Mouse (Mus musculus): ENCODE data around the gene Npdc1. TPM values are rescaled to one million over a fixed set of nuclear protein-coding genes. Genes with fewer than 3 reads are reported as not detected.
"Not testable (repeated sequence)": the region's sequence is repeated elsewhere in the genome, so short reads cannot be mapped to it uniquely, and the experiment has no call there.

Npdc1 gene
- total and polyA plus RNA-seq, 3 experiments, result 0.49 to 5.5 TPM; not detected in 1

GRCm38 (mm10) chr2:25413436-25413835, 14.3 kb downstream of the Npdc1 start:
- TF ChIP-seq RAD21 (IDR thresholded peaks at IDR 0.05; ENCODE audit: low read depth, low read length) (peak; percentile 26), CTCF (conservative IDR thresholded peaks at IDR 0.05 in 1 of 2, IDR thresholded peaks at IDR 0.05 in 1 of 2; ENCODE audit: low read depth in 2 of 2, low read length in 2 of 2) (peak in 1 of 2 experiments; percentile 52; a peak in 2 of 4 replicates)
- H3K36me3 ChIP-seq (replicated peaks in 1 of 2; ENCODE audit: control insufficient read depth in 1 of 2, insufficient read depth in 1 of 2, low read length in 1 of 2); H3K9ac ChIP-seq (ENCODE audit: insufficient read depth, low read depth); H3K27ac ChIP-seq (ENCODE audit: insufficient read depth, low read depth); H3K4me2 ChIP-seq (ENCODE audit: insufficient read depth, low read depth, poor library complexity, severe bottlenecking); DNase-seq (ENCODE audit: extremely low read depth); in situ Hi-C loops (cut with MboI; ENCODE audit: low pct_ligation_motif_present, low pct_unique_long_range_greater_than_20kb, low sequenced_read_pairs); dilution Hi-C loops (cut with MboI; ENCODE audit: extremely low pct_ligation_motif_present, extremely low pct_unique_long_range_greater_than_20kb, low sequenced_read_pairs); H3K9me3 ChIP-seq (replicated peaks; ENCODE audit: low read length); H3K79me2 ChIP-seq (replicated peaks; ENCODE audit: control insufficient read depth, extremely low read depth, insufficient read depth, poor library complexity, severe bottlenecking); H3K4me3 ChIP-seq (replicated peaks in 1 of 3; ENCODE audit: low read depth in 2 of 3, low read length in 2 of 3, poor library complexity in 1 of 3); H3K4me1 ChIP-seq (ENCODE audit: control insufficient read depth in 1 of 2, insufficient read depth in 2 of 2): not testable (repeated sequence)
- H3K27me3 ChIP-seq (replicated peaks), result peaks cover 66% of the 10 kb centered on the region

GRCm38 (mm10) chr2:25417426-25417825, 18.3 kb downstream of the Npdc1 start:
- DNase-seq (ENCODE audit: extremely low read depth), result no peak
- H3K4me3 ChIP-seq (replicated peaks in 1 of 3; ENCODE audit: low read depth in 2 of 3, low read length in 2 of 3, poor library complexity in 1 of 3), result no peak overlapping the region
- H3K36me3 ChIP-seq (replicated peaks in 1 of 2; ENCODE audit: control insufficient read depth in 1 of 2, insufficient read depth in 1 of 2, low read length in 1 of 2), result no peaks in the 10 kb centered on the region
- no peak for TF ChIP-seq MAZ (IDR thresholded peaks at IDR 0.05; ENCODE audit: low read depth, low read length)
- no peak for TF ChIP-seq ZMIZ1 (IDR thresholded peaks at IDR 0.05; ENCODE audit: low read depth, low read length)
- TF ChIP-seq ZC3H11A (IDR thresholded peaks at IDR 0.05; ENCODE audit: low read depth, low read length), result no peak
- no peak for TF ChIP-seq BHLHE40 (IDR thresholded peaks at IDR 0.05; ENCODE audit: low read depth, low read length)
- TF ChIP-seq POLR2AphosphoS2 (IDR thresholded peaks at IDR 0.05; ENCODE audit: low read depth, low read length), result no peak
- TF ChIP-seq TCF12 (IDR thresholded peaks at IDR 0.05; ENCODE audit: low read depth, low read length), result no peak
- no peak for TF ChIP-seq ELF1 (IDR thresholded peaks at IDR 0.05; ENCODE audit: low read depth, low read length)
- peaks cover 42% of the 10 kb centered on the region for H3K27me3 ChIP-seq (replicated peaks)
- no peak overlapping the region for H3K4me2 ChIP-seq (ENCODE audit: insufficient read depth, low read depth, poor library complexity, severe bottlenecking)
- H3K79me2 ChIP-seq (replicated peaks; ENCODE audit: control insufficient read depth, extremely low read depth, insufficient read depth, poor library complexity, severe bottlenecking), result no peaks in the 10 kb centered on the region
- H3K9ac ChIP-seq (ENCODE audit: insufficient read depth, low read depth), result no peak overlapping the region
- H3K4me1 ChIP-seq (ENCODE audit: control insufficient read depth in 1 of 2, insufficient read depth in 2 of 2), result peaks cover 5 to 13% of the 10 kb centered on the region in 2 experiments
- H3K9me3 ChIP-seq (replicated peaks; ENCODE audit: low read length), result no peaks in the 10 kb centered on the region
- dilution Hi-C loops (cut with MboI; ENCODE audit: extremely low pct_ligation_motif_present, extremely low pct_unique_long_range_greater_than_20kb, low sequenced_read_pairs), result no loop called here
- in situ Hi-C loops (cut with MboI; ENCODE audit: low pct_ligation_motif_present, low pct_unique_long_range_greater_than_20kb, low sequenced_read_pairs), result no loop called here
- H3K27ac ChIP-seq (ENCODE audit: insufficient read depth, low read depth), result no peak overlapping the region

- TF ChIP-seq SMC3 (IDR thresholded peaks at IDR 0.05; ENCODE audit: low read depth, low read length), result peak; percentile 86
- peak; percentile 81 for TF ChIP-seq CHD2 (IDR thresholded peaks at IDR 0.05; ENCODE audit: low read length)
- TF ChIP-seq CTCF (conservative IDR thresholded peaks at IDR 0.05 in 1 of 2, IDR thresholded peaks at IDR 0.05 in 1 of 2; ENCODE audit: low read depth in 2 of 2, low read length in 2 of 2), result peak; percentile 34 to 88; a peak in 3 of 4 replicates
- TF ChIP-seq ZC3H11A (IDR thresholded peaks at IDR 0.05; ENCODE audit: low read depth, low read length), result peak; percentile 27; the same call in 1 of the 2 replicates
- no peak for TF ChIP-seq USF2 (conservative IDR thresholded peaks at IDR 0.05; ENCODE audit: low read depth, low read length)
- TF ChIP-seq MAZ (IDR thresholded peaks at IDR 0.05; ENCODE audit: low read depth, low read length), result peak; percentile 91
- no peak for TF ChIP-seq E2F4 (IDR thresholded peaks at IDR 0.05; ENCODE audit: insufficient replicate concordance, low read depth, low read length)
- peak; percentile 74 for TF ChIP-seq RAD21 (IDR thresholded peaks at IDR 0.05; ENCODE audit: low read depth, low read length)
Measured at GRCm38 (mm10) chr2:25421896-25422295, 22.7 kb downstream of the Npdc1 start.

More at GRCm38 (mm10) chr2:25421896-25422295, 22.7 kb downstream of the Npdc1 start:
- Histone ChIP-seq H3K27me3 (replicated peaks) (peaks cover 16% of the 10 kb centered on the region), H3K36me3 (replicated peaks in 1 of 2; ENCODE audit: control insufficient read depth in 1 of 2, insufficient read depth in 1 of 2, low read length in 1 of 2) (no peaks in the 10 kb centered on the region), H3K9ac (ENCODE audit: insufficient read depth, low read depth) (no peak overlapping the region), H3K79me2 (replicated peaks; ENCODE audit: control insufficient read depth, extremely low read depth, insufficient read depth, poor library complexity, severe bottlenecking) (no peaks in the 10 kb centered on the region), H3K4me2 (ENCODE audit: insufficient read depth, low read depth, poor library complexity, severe bottlenecking) (0 out of 2 replicates have a peak overlapping the region, but pooled peaks have one; percentile 30), H3K27ac (ENCODE audit: insufficient read depth, low read depth) (no peak overlapping the region), H3K4me1 (ENCODE audit: control insufficient read depth in 1 of 2, insufficient read depth in 2 of 2) (peaks cover 19 to 54% of the 10 kb centered on the region in 2 experiments), H3K4me3 (replicated peaks in 1 of 3; ENCODE audit: low read depth in 2 of 3, low read length in 2 of 3, poor library complexity in 1 of 3) (no peak overlapping the region), H3K9me3 (replicated peaks; ENCODE audit: low read length) (peaks cover 3% of the 10 kb centered on the region)
- dilution Hi-C loops (cut with MboI; ENCODE audit: extremely low pct_ligation_motif_present, extremely low pct_unique_long_range_greater_than_20kb, low sequenced_read_pairs), result no loop called here
- DNase-seq (ENCODE audit: extremely low read depth), result peak; percentile 77
- in situ Hi-C loops (cut with MboI; ENCODE audit: low pct_ligation_motif_present, low pct_unique_long_range_greater_than_20kb, low sequenced_read_pairs), result loop anchor here (10.0 kb wide), 1 partner anchor 133 kb away; the partner anchor contains the start of gene Edf1
